Mouse (Mus musculus) forebrain, postnatal 0 days (tissue): Measurements from ENCODE around the gene Elof1. TPM values are rescaled to one million over a fixed set of nuclear protein-coding genes. Genes with fewer than 3 reads are reported as not detected.

Experiments
- ATAC-seq: fragments of 200-750 bp; cut with Nextera tagmentation; 2 replicates; pipeline ENCODE4 v1.8.0; 2017; ENCODE audit warnings: mild to moderate bottlenecking, moderate library complexity
- DNase-seq: peaks from one replicate; pipeline ENCODE4 v3.0.0-alpha.2; 2015
- H3K27ac ChIP-seq: fragments of 300-500 bp; sonication (generic); 2 replicates; pipeline ENCODE4 v1.5.1; 2014; ENCODE audit warnings: low read depth, mild to moderate bottlenecking, antibody characterized with exemption, low read length, moderate library complexity, mixed read lengths
- H3K27me3 ChIP-seq: fragments of 300-500 bp; sonication (generic); 2 replicates; pipeline ENCODE4 v1.6.1; 2014; ENCODE audit warnings: mild to moderate bottlenecking, low read length, mixed read lengths; ENCODE audit not compliant: insufficient read depth
- H3K36me3 ChIP-seq: fragments of 300-500 bp; sonication (generic); 2 replicates; pipeline ENCODE4 v1.6.1; 2014; ENCODE audit warnings: mild to moderate bottlenecking, moderate library complexity; ENCODE audit not compliant: insufficient read depth
- H3K4me1 ChIP-seq: fragments of 300-500 bp; sonication (generic); 2 replicates; pipeline ENCODE4 v1.6.1; 2014; ENCODE audit warnings: antibody characterized with exemption; ENCODE audit not compliant: insufficient read depth
- H3K4me2 ChIP-seq: fragments of 300-500 bp; sonication (generic); 2 replicates; pipeline ENCODE4 v1.6.1; 2014; ENCODE audit warnings: low read depth, mild to moderate bottlenecking, moderate library complexity
- H3K4me3 ChIP-seq: fragments of 300-500 bp; sonication (generic); 2 replicates; pipeline ENCODE4 v1.5.1; 2014; ENCODE audit warnings: low read depth, low read length, mixed read lengths
- H3K9ac ChIP-seq: fragments of 300-500 bp; sonication (generic); 2 replicates; pipeline ENCODE4 v1.6.1; 2014; ENCODE audit warnings: mild to moderate bottlenecking
- H3K9me3 ChIP-seq: fragments of 300-500 bp; sonication (generic); 2 replicates; pipeline ENCODE4 v1.6.1; 2016; ENCODE audit warnings: low read length
- CTCF ChIP-seq: sonication (generic); IDR thresholded peaks from 2 replicates; pipeline ENCODE4 v1.5.1; 2016; ENCODE audit warnings: antibody characterized with exemption, control low read depth, low read depth
- WGBS: fragments of 180-500 bp; shearing (Covaris S2); extraction: QIAGEN DNeasy Blood & Tissue Kit; methylation state at CpG from one replicate; pipeline ENCODE4 v1.1.7; 2014; 5-methylcytosine and 5-hydroxymethylcytosine counted together
- polyA plus RNA-seq: library from polyadenylated mRNA; unstranded; fragments of >200 nt; fragmentation: Nextera tagmentation; extraction: Ambion mirVana; gene quantifications from 2 replicates; pipeline ENCODE4 v1.2.1, GENCODE M21; 2015
- total RNA-seq: library from RNA; depleted of rRNA; stranded (reverse); fragments of >200 nt; gene quantifications from 2 replicates; pipeline ENCODE4 v1.2.3, GENCODE M21; 2014

The Elof1 gene
- total and polyA plus RNA-seq, 2 experiments from 2014 or later, result 122 to 170 TPM

DNA sequence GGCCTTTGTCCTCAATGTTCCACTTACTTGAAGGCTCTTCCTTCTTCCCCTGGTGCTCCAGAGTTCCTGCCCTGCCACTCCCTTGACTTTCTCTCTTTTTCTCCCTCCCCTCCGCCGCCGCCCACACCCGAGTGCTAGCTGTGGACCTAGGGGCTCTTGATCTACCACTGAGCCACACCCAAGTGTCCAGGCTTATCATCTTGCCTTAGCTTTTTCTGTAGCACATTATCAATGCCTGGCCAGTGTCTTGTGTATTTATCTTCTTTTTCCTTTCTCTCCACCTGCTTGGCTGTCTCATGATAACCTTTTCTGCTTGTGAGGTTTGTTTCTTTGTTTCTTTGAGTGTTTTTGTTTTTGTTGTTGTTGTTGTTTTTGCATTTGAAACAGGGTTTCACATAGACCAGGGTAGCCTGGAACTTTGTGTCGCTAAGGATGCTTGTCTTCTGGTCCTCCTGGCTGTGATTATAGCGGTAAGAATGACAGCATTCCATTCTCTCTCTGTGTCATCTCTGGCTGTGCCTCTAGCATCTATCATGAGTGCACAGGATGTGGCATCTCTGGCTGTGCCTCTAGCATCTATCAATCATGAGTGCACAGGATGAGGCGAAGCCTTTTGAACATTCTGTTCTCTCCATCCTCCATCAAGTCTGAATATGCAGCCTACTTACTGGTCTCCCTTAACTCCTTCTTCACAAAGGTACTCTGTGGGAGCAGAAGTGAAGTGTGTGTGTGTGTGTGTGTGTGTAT is 18.8 kb upstream of the Elof1 start, which contains the start of gene Acp5:
Acp5 (minus strand) TSS at position 68 of the 747 bp plus-strand sequence.
- Histone ChIP-seq H3K27me3 (peaks cover 10% of the 10 kb centered on the region; the same call in 1 of the 2 replicates), H3K27ac (no peak within 1 kb of the TSS), H3K9ac (no peak within 1 kb of the TSS), H3K4me3 (no peak within 1 kb of the TSS), H3K4me2 (no peak within 1 kb of the TSS), H3K9me3 (no peaks in the 10 kb centered on the region), H3K36me3 (no peaks in the 10 kb centered on the region), H3K4me1 (no peaks in the 10 kb centered on the region)
- WGBS, result 83% methylated on average over 7 of the region's 7 CpGs
- DNase-seq (no peak), ATAC-seq (no peak)
- TF ChIP-seq CTCF, result no peak

DNA sequence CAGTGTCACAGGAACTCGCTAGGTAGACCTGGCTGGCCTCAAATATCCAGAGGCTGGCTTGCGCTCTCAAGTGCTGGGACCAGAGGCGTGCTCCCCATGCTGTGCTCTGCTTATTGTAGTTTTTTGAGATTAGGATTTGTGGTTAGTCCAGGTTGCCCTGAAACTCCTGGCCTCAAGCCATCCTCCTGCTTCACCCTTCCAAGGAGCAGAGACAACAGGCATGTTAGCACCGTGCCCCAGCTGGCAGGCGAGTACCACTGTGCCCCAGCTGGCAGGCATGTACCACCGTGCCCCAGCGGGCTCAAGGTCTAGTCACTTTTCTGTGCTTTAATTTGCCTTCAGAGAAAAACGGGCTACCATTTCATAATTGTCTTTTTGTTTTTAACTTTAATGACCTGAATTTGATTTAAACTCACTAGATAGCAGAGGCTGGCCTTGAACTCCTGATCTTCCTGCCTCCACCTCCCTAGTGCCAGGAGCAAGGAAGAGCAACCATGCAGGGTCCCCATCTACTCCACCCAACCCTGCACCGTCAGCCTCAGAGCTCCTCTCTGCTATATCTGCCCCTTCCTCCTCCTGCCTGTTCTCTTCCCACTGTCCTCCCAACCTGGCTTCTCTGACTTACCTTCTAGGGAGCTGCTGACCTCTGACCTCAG is 18.1 kb upstream of the Elof1 start:
- H3K9me3 ChIP-seq, result no peaks in the 10 kb centered on the region
- no peak for TF ChIP-seq CTCF
- H3K27ac ChIP-seq, result no peak overlapping the region
- H3K9ac ChIP-seq, result no peak overlapping the region
- H3K4me3 ChIP-seq, result no peak overlapping the region
- H3K27me3 ChIP-seq, result peaks cover 10% of the 10 kb centered on the region; the same call in 1 of the 2 replicates
- DNase-seq (no peak), ATAC-seq (no peak)
- no peak overlapping the region for H3K4me2 ChIP-seq
- 66% methylated on average over 9 of the region's 9 CpGs for WGBS
- H3K4me1 ChIP-seq, result no peaks in the 10 kb centered on the region
- H3K36me3 ChIP-seq, result no peaks in the 10 kb centered on the region

- ATAC-seq, result no peak
- Histone ChIP-seq H3K27me3 (peaks cover 10% of the 10 kb centered on the region; the same call in 1 of the 2 replicates), H3K27ac (no peak overlapping the region), H3K4me2 (no peak overlapping the region), H3K9me3 (no peaks in the 10 kb centered on the region), H3K4me3 (no peak overlapping the region), H3K36me3 (no peaks in the 10 kb centered on the region), H3K9ac (no peak overlapping the region), H3K4me1 (no peaks in the 10 kb centered on the region)
- WGBS, result 93% methylated on average over 7 of the region's 7 CpGs
- no peak for TF ChIP-seq CTCF
- no peak for DNase-seq
These were observed 17.4 kb upstream of the Elof1 start for GRCm38 (mm10) chr9:22134246-22134890.

DNA sequence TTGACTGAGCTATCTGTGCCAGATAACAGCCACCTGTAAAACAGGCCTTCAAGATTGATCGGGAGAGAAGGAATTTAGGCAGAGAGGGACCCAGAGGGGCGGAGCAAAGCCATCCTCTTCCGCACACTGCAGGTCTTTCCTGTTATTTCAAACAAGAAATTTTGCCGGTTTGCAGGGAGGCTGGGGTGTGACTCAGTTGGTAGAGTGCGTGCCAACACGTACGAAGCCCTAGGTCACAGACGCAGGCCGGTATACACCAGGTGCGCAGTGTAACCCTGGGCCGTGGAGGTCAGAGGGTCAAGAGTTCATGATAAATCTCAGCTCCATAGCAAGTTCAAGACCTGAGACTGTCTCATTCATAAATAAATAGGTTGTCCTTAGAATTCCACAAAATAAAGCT is 15.2 kb upstream of the Elof1 start:
- ATAC-seq (no peak), DNase-seq (no peak)
- Histone ChIP-seq H3K27ac (no peak overlapping the region), H3K36me3 (no peaks in the 10 kb centered on the region), H3K4me1 (no peaks in the 10 kb centered on the region), H3K9me3 (no peaks in the 10 kb centered on the region), H3K27me3 (peaks cover 10% of the 10 kb centered on the region), H3K4me3 (no peak overlapping the region), H3K9ac (no peak overlapping the region), H3K4me2 (no peak overlapping the region)
- TF ChIP-seq CTCF, result no peak
- WGBS, result 60% methylated on average over 11 of the region's 11 CpGs

- no peaks in the 10 kb centered on the region for H3K9me3 ChIP-seq
- no peak for DNase-seq
- no peak overlapping the region for H3K9ac ChIP-seq
- H3K27ac ChIP-seq, result no peak overlapping the region
- H3K4me3 ChIP-seq, result peak overlapping the region; percentile 16; the same call in 1 of the 2 replicates
- 4% methylated on average over 35 of the region's 35 CpGs for WGBS
- ATAC-seq, result no peak
- H3K27me3 ChIP-seq, result peaks cover 10% of the 10 kb centered on the region
- H3K4me2 ChIP-seq, result 0 out of 2 replicates have a peak overlapping the region, but pooled peaks have one; percentile 10
- H3K4me1 ChIP-seq, result no peaks in the 10 kb centered on the region
- H3K36me3 ChIP-seq, result no peaks in the 10 kb centered on the region
- no peak for TF ChIP-seq CTCF
These were observed 14.4 kb upstream of the Elof1 start for GRCm38 (mm10) chr9:22131226-22131981.

DNA sequence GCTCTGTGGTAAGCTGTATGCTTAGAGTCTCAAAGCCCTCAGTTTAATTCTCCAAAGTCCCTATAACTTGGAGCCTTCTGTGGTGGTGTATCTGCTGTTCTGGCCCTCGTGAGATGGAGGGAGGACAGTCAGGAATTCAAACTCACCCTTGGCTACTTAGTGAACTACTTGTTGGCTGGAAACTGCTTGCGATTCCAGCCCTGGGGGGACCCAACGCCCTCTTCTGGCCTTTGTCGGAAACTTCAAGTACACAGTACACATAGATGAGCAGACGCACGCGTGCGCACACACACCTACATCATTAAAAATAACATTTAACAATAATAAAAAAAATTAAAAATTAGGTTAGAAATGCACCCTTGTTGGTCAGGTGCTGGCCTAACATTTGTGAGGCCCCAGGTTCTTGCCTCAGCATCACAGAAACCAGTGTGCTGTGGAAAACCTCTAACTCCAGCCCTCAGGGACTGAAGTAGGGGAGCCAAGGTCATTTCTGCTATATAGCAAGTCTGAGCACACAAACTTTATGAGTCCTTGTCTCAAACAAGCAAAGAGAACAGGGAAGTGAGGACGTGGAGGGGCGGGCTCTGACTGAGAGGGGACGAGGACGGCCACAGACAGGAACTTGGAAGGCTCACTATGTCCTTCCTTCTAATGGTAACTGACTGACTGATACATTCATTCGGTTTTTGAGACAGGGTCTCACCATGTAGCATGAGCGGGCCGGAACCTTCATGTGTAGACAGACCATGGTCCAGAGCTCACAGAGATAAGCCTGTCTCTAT is 8.5 kb upstream of the Elof1 start:
- H3K27ac ChIP-seq, result no peak overlapping the region
- no peak overlapping the region for H3K9ac ChIP-seq
- H3K9me3 ChIP-seq, result no peaks in the 10 kb centered on the region
- no peak overlapping the region for H3K4me3 ChIP-seq
- ATAC-seq, result no peak
- 92% methylated on average over 15 of the region's 15 CpGs for WGBS
- no peak for TF ChIP-seq CTCF
- no peaks in the 10 kb centered on the region for H3K4me1 ChIP-seq
- no peaks in the 10 kb centered on the region for H3K36me3 ChIP-seq
- H3K27me3 ChIP-seq, result no peaks in the 10 kb centered on the region; the same call in 1 of the 2 replicates
- H3K4me2 ChIP-seq, result no peak overlapping the region
- no peak for DNase-seq
